Mouse (Mus musculus) CH12.LX (cell line): Measurements from ENCODE around the gene Gm10295. TPM values are rescaled to one million over a fixed set of nuclear protein-coding genes. Genes with fewer than 3 reads are reported as not detected.

Source experiments
- DNase-seq: peaks from one replicate; pipeline ENCODE4 v3.0.0-alpha.2; 2013; ENCODE audit errors: extremely low read depth
- H3K27ac ChIP-seq: 2 replicates; pipeline ENCODE4 v1.5.1; 2012; ENCODE audit warnings: low read depth, mild to moderate bottlenecking, control low read depth, moderate library complexity; ENCODE audit not compliant: insufficient read depth
- H3K27me3 ChIP-seq: replicated peaks from 2 replicates; pipeline ENCODE3; 2012; ENCODE audit warnings: inconsistent platforms
- H3K36me3 ChIP-seq, 2 experiments: replicated peaks in 1 of 2; 2 replicates each; pipeline versions ENCODE3 to v1.6.1; 2012; ENCODE audit warnings: inconsistent platforms in 1 of 2, low read length in 1 of 2, mild to moderate bottlenecking in 1 of 2, mixed read lengths in 1 of 2, moderate library complexity in 1 of 2; ENCODE audit not compliant: control insufficient read depth in 1 of 2, insufficient read depth in 1 of 2
- H3K4me1 ChIP-seq, 2 experiments: 2 replicates each; pipeline ENCODE4 v1.6.1; 2012; ENCODE audit warnings: inconsistent platforms in 1 of 2, moderate library complexity in 1 of 2; ENCODE audit not compliant: insufficient read depth in 2 of 2, control insufficient read depth in 1 of 2
- H3K4me2 ChIP-seq: 2 replicates; pipeline ENCODE4 v1.6.1; 2012; ENCODE audit warnings: low read depth, mild to moderate bottlenecking, control low read depth; ENCODE audit not compliant: poor library complexity, insufficient read depth, severe bottlenecking
- H3K4me3 ChIP-seq, 3 experiments: fragments of 150-350 bp in 1 of 3; sonication (generic) in 1 of 3; replicated peaks in 1 of 3; 2 replicates each; pipeline versions ENCODE3 to v1.5.1; 2011 to 2012; ENCODE audit warnings: low read depth in 2 of 3, low read length in 2 of 3, mild to moderate bottlenecking in 2 of 3, moderate library complexity in 2 of 3, control low read depth in 1 of 3, improper control_type of control experiment in 1 of 3, inconsistent platforms in 1 of 3, mixed read lengths in 1 of 3; ENCODE audit not compliant: poor library complexity in 1 of 3
- H3K79me2 ChIP-seq: replicated peaks from 2 replicates; pipeline ENCODE4 v1.6.1; 2012; ENCODE audit warnings: mild to moderate bottlenecking, moderate library complexity; ENCODE audit not compliant: control insufficient read depth, poor library complexity, insufficient read depth, severe bottlenecking; ENCODE audit errors: extremely low read depth
- H3K9ac ChIP-seq: 2 replicates; pipeline ENCODE4 v1.6.1; 2012; ENCODE audit warnings: low read depth, mild to moderate bottlenecking, control low read depth, moderate library complexity; ENCODE audit not compliant: insufficient read depth
- H3K9me3 ChIP-seq: replicated peaks from 2 replicates; pipeline ENCODE3; 2012; ENCODE audit warnings: low read length, inconsistent platforms, mixed read lengths
- CHD2 ChIP-seq: IDR thresholded peaks from 2 replicates; pipeline ENCODE4 v1.6.1; 2011; ENCODE audit warnings: low read length, improper control_type of control experiment
- IRF4 ChIP-seq: IDR thresholded peaks from 2 replicates; pipeline ENCODE4 v1.6.1; 2014; ENCODE audit warnings: low read depth, mild to moderate bottlenecking, inconsistent platforms, low read length, improper control_type of control experiment
- JUN ChIP-seq: IDR thresholded peaks from 2 replicates; pipeline ENCODE4 v1.6.1; 2011; ENCODE audit warnings: low read depth, mild to moderate bottlenecking, low read length, improper control_type of control experiment, moderate library complexity; ENCODE audit not compliant: insufficient read depth
- KAT2A ChIP-seq: IDR thresholded peaks from 2 replicates; pipeline ENCODE4 v1.6.1; 2012; ENCODE audit warnings: low read length, improper control_type of control experiment, inconsistent platforms; ENCODE audit not compliant: insufficient replicate concordance
- MAX ChIP-seq: IDR thresholded peaks from 2 replicates; pipeline ENCODE4 v1.6.1; 2011; ENCODE audit warnings: low read length, improper control_type of control experiment
- MAZ ChIP-seq: IDR thresholded peaks from 2 replicates; pipeline ENCODE4 v1.6.1; 2012; ENCODE audit warnings: low read depth, mild to moderate bottlenecking, inconsistent platforms, low read length, improper control_type of control experiment, moderate library complexity
- MEF2A ChIP-seq: IDR thresholded peaks from 2 replicates; pipeline ENCODE4 v1.6.1; 2014; ENCODE audit warnings: low read depth, mild to moderate bottlenecking, inconsistent platforms, low read length, improper control_type of control experiment, borderline replicate concordance
- MYC ChIP-seq: IDR thresholded peaks from 2 replicates; pipeline ENCODE4 v1.6.1; 2011; ENCODE audit warnings: low read depth, mild to moderate bottlenecking, improper control_type of control experiment, low read length
- NRF1 ChIP-seq: IDR thresholded peaks from 2 replicates; pipeline ENCODE4 v1.6.1; 2014; ENCODE audit warnings: low read depth, mild to moderate bottlenecking, inconsistent platforms, low read length, improper control_type of control experiment, moderate library complexity
- USF2 ChIP-seq: conservative IDR thresholded peaks from 2 replicates; pipeline ENCODE4 v1.6.1; 2011; ENCODE audit warnings: low read depth, low read length, improper control_type of control experiment
- ZKSCAN1 ChIP-seq: IDR thresholded peaks from 2 replicates; pipeline ENCODE4 v1.6.1; 2012; ENCODE audit warnings: low read depth, inconsistent platforms, low read length, improper control_type of control experiment, borderline replicate concordance
- ZNF384 ChIP-seq: IDR thresholded peaks from 2 replicates; pipeline ENCODE4 v1.6.1; 2012; ENCODE audit warnings: low read depth, low read length, improper control_type of control experiment, inconsistent platforms
- dilution Hi-C: fragments of 300-500 bp; cut with MboI; formaldehyde crosslinking; loops from 2 replicates; pipeline ENCODE4 v1.14.3; 2020; ENCODE audit warnings: low sequenced_read_pairs; ENCODE audit not compliant: extremely low pct_unique_long_range_greater_than_20kb, extremely low pct_ligation_motif_present
- in situ Hi-C: fragments of 300-500 bp; cut with MboI; formaldehyde crosslinking; loops from 3 replicates; pipeline ENCODE4 v1.14.3; 2019; ENCODE audit warnings: low sequenced_read_pairs, low pct_ligation_motif_present, low pct_unique_long_range_greater_than_20kb, mixed read lengths
- polyA plus RNA-seq: library from polyadenylated mRNA; unstranded; fragments of >175 nt; gene quantifications from 2 replicates; pipeline ENCODE4 v1.2.1, GENCODE M21; 2012; ENCODE audit warnings: low read depth; ENCODE audit not compliant: insufficient read length
- total RNA-seq, 2 experiments: library from RNA; depleted of rRNA; stranded (reverse); fragments of 300-350 nt in 1 of 2; fragments of >200 nt in 1 of 2; gene quantifications; 2 replicates each; pipeline ENCODE4 v1.2.3; 2012 to 2014

The Gm10295 gene
- total and polyA plus RNA-seq, 3 experiments: not detected

GRCm38 (mm10) chr7:71399891-71400632, 48.8 kb upstream of the Gm10295 start:
- no peak overlapping the region for H3K4me3 ChIP-seq
- in situ Hi-C loops: no loop called here
- H3K9ac ChIP-seq: no peak overlapping the region
- no peak for TF ChIP-seq MYC
- TF ChIP-seq ZKSCAN1: no peak
- no peak for TF ChIP-seq CHD2
- peaks cover 55% of the 10 kb centered on the region for H3K9me3 ChIP-seq
- no peaks in the 10 kb centered on the region for H3K36me3 ChIP-seq
- H3K27me3 ChIP-seq: no peaks in the 10 kb centered on the region
- H3K79me2 ChIP-seq: no peaks in the 10 kb centered on the region
- DNase-seq: no peak
- no peak overlapping the region for H3K4me2 ChIP-seq
- no peaks in the 10 kb centered on the region for H3K4me1 ChIP-seq
- no peak overlapping the region for H3K27ac ChIP-seq
- dilution Hi-C loops: no loop called here

GRCm38 (mm10) chr7:71398959-71399756, 47.9 kb upstream of the Gm10295 start:
- no peaks in the 10 kb centered on the region for H3K4me1 ChIP-seq
- no peaks in the 10 kb centered on the region for H3K79me2 ChIP-seq
- no peak for TF ChIP-seq CHD2
- no peak for TF ChIP-seq JUN
- TF ChIP-seq NRF1: no peak
- TF ChIP-seq IRF4: no peak
- no peak for TF ChIP-seq KAT2A
- no peak for TF ChIP-seq MAZ
- no peak for TF ChIP-seq ZNF384
- TF ChIP-seq USF2: no peak
- TF ChIP-seq MEF2A: no peak
- no peak for TF ChIP-seq MAX
- peaks cover 57% of the 10 kb centered on the region for H3K9me3 ChIP-seq
- dilution Hi-C loops (no loop called here), in situ Hi-C loops (no loop called here)
- H3K4me2 ChIP-seq: no peak overlapping the region
- no peak overlapping the region for H3K27ac ChIP-seq
- no peak for DNase-seq
- H3K27me3 ChIP-seq: no peaks in the 10 kb centered on the region
- no peak overlapping the region for H3K9ac ChIP-seq
- H3K36me3 ChIP-seq: no peaks in the 10 kb centered on the region
- H3K4me3 ChIP-seq: no peak overlapping the region
